Mouse (Mus musculus) cerebellum, adult 18-20 months (tissue): Measurements from ENCODE around the gene Psmd4.
"Not testable (repeated sequence)": the region's sequence is repeated elsewhere in the genome, so short reads cannot be mapped to it uniquely, and the experiment has no call there.

Experiments used
- DNase-seq, 2 experiments: peaks; one replicate each; pipeline ENCODE4 v3.0.0; 2021

The Psmd4 gene

DNA sequence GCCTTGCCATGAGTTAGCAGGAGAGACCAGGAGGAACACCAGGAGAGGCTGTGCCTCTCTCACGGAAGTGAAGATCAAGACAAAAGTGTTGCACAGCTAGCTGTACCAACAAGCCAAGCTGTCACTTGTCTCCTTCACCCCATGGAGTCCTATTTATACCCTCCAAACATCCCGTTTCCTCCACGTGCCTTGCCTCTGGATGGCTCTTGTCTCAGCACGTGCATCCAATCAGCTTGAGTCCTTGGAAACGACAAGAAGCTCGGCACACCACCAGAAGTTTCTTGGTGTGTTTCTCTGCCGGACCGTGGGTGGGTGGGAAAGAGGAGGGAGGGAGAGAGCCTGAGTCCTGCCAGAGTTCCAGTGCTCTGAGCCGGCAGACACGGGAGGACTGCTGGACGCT lies 17.9 kb downstream of the Psmd4 start:
- DNase-seq, result no peak

DNA sequence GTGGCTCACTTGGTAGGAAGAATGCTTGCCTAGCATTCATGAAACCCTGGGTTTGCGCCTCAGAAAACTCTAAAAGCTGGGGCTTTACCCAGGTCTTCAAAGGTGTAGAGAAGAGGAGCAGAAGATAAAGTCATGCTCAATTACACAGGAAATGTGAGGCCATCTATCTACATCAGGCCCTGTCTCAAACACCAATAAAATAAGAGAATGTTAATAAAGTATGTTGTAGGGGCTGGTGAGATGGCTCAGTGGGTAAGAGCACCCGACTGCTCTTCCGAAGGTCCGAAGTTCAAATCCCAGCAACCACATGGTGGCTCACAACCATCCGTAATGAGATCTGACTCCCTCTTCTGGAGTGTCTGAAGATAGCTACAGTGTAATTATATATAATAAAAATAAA lies 21.5 kb downstream of the Psmd4 start:
- DNase-seq, result not testable (repeated sequence)

GRCm38 (mm10) chr3:95018741-95019140 lies 23.7 kb downstream of the Psmd4 start:
- no peak for DNase-seq

- DNase-seq, result no peak
These were observed 25.8 kb downstream of the Psmd4 start for GRCm38 (mm10) chr3:95016532-95017056.

DNA sequence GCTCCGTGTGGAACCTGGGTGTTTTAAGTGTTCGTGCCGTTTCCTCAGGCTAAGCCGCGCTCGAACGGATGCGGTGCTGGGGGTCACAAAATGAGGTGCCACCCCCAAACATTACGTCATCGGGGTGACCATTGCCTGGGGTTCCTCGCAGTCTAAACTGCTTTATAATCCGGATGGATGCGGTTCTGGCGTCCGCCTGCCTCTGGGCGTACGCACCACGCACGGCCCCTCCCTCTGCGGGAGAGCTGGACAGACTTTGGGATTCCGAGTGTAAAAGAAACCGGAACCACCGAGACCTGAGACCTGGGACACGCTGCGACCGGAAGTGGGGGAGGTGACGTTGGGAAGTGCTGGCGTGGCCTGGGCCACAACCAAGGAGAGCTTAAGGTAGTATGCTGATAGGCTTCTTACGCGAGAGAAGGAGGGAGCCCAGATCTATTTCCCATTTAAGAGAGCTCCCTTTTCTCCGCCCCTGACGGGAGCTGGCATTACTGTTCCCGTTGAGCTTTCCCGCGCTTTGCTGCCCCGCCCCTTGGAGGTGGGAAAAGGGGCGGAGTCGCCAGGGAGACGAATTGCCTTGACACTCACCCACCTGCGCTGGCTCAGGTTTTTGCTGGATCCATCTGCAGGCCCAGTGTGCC lies 26.4 kb downstream of the Psmd4 start:
- DNase-seq, result peak; percentile 97

GRCm38 (mm10) chr3:95015337-95015872 lies 27.0 kb downstream of the Psmd4 start, which contains the start of gene Zfp687:
Zfp687 (minus strand) TSS chr3:95015448.
- peak; percentile 99 to 100 for DNase-seq

GRCm38 (mm10) chr3:95014428-95015151 lies 27.8 kb downstream of the Psmd4 start:
- peak; percentile 58 to 67 for DNase-seq

DNA sequence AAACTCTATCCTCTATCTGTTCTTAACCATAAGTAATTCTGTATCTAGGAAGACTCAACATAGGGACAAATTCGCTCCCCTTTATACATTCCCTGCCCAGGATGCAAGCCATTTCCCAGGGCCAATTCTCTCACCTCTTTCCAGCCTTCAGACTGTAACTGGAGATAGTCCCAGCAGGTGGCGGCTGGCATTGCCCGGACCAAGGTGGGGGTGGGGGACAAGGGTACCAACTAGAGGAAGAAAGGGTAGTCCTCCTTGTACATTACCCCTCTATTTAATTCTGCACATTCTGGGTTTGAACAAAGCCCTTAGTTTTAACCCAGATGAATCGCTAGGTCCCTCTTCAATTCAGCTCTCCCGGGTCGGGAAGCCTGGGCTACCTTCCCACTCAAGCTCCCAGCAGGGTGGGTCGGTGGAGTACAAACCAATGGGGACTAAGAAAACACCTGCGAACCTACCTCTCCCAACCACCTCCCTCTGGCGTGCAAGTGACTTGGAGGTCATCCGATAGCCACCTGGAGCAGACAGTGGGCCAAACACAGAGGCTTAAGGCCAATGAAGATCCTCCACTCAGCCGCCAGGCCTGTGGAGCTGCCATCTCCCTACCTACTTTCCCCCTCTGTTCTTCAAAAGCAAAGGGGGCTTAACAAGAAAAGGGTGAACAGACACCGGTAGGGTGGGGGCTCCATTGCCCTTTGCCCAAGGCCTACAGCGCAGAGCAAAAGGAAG lies 28.6 kb downstream of the Psmd4 start:
- DNase-seq, result peak; percentile 69 to 75

DNA sequence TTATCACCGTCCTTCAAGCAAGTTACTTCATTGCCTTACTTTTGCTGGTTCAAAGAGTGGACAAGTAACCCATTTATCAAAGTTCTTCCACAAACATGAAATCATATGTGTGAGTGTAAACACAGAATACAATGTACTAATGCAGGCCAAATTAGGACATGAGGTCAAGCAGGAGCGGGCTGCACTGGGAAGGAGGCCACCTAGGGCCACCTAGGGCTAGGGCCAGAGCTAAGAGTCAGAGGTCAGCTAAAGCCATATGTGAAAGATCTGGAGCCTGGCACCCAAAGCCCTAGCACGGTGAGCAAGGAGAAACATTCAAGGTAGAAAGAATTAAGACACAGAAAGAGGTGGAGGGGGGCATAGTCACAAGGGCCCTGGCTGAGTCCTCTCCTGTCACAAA lies 29.4 kb downstream of the Psmd4 start:
- DNase-seq, result no peak

DNA sequence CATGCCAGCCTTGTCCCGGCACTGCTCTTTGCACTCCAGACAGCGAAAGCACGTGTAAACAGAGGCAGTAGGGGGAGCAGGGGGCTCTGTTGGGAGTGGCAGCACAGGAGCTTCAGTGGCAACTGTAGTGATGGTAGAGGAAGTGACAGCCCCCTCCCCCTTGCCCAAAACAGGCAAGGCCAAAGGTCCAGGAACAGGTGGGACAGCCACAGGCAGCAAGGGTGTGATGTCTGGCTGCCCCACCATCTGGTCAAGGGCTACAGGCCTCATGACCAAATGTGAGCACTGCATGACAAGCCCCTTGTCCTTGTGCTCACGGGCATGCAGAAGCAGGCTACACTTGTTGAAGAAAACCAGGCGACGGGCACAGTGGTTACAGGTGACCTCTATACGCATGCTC lies 32.0 kb downstream of the Psmd4 start:
- DNase-seq, result no peak

GRCm38 (mm10) chr3:95007706-95008105 lies 34.7 kb downstream of the Psmd4 start:
- no peak for DNase-seq

GRCm38 (mm10) chr3:95005651-95006050 lies 36.8 kb downstream of the Psmd4 start:
- no peak for DNase-seq

- DNase-seq, result no peak
These were observed 39.1 kb downstream of the Psmd4 start for GRCm38 (mm10) chr3:95003273-95003672.

DNA sequence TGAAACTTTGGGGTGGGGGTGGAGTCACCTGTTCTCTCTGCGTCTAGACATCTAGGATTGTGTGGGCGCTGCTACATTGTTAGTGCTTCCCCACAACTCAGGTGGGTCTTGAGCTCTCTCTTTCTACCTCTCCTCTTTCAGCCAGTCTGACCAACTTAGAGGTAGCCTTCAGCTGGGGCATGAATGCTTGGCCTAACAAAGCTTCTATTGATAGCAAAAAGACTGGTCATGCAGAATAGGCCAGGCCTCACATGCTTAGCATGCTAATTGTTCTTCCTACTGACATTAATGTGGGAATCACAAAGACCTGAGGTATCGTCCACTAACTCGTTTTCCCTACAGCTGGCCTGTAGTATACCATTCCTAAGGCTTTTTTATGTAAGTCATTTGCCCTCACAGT lies 39.8 kb downstream of the Psmd4 start:
- no peak for DNase-seq

DNA sequence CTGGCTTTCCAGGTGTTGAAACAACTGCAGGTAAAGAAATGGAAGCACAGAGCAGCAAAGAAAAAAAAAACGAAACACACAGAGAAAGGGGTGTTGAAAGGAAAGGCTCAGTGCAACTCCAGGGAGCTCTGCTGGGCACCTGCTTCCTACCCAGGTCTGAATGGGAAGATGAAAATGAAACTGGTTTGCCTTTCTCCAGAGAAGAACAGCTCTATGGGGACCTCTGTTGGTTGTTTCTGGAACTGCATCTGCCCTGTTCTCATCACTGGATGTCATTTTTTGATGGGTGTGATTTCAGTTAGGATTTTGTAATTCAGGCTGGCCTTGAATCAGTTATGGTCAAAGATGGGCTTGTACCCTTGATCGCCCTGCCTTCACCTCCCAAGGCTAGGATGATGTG lies 45.5 kb downstream of the Psmd4 start:
- DNase-seq, result peak; percentile 86 to 87

DNA sequence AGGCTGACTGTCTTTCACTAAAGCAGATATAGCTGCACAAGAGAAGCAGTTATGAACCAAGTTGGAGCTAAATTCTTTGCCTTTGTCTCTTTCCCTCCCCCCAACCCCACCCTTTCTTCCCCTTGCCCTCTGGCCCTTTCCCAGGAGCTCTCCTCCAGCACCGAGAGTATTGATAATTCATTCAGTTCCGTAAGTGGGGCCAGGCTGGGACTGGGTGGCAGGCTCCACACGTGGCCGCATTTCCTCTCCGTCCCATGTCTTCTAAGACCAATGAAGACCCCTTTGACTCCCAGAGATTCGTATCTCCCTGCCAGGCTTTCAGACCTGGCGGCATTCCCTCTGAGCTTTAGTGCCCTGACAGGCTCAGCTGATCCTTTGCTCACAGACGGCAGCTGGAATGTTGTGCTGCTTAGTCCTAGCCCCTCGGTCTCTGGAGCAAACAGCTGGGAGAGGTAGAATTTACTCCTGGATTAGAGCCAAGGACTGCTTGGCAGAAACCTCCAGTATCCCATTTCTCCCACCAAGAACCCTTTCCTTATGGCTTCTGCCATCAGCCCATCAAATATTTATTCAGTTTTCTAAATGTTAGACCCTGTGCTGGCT lies 53.2 kb downstream of the Psmd4 start:
- no peak for DNase-seq

DNA sequence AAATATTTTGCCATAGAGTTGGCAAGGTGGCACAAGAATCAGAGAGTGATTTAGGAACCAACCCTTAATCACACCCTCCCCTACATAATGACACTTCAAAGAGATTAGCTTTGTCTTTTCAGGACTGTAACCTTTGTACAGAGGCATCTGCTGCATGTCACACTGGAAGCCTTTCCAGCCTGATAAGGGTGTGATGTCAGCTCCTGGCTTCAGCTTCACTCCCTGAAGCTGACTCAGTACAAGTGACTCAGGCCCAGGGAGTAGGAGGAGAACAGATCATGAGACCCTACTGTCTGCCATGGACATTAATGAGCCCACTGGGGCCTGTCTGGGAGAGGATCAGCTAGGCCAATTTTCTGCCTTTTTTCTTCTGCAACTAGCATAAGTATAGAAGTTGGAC lies 54.8 kb downstream of the Psmd4 start:
- DNase-seq, result no peak

DNA sequence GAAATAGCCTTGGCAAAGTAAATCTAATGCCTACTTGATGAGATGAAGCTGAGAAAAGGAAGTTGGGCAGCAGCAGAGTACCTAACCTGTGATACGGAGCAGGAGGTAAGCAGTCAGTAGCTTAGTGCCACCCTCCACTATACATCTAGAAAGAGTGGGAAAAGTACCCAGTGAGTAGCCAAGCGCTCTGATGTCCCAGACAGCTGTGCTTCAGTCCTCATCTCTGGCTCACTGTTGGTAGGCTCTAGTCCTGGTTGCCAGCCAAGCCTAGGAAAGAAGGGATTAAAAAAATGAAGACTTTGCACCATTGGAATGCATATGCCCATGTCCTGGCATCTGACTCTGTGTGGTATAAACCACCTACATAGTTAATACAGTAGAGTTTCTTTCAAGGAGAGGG lies 56.9 kb downstream of the Psmd4 start:
- DNase-seq, result no peak

DNA sequence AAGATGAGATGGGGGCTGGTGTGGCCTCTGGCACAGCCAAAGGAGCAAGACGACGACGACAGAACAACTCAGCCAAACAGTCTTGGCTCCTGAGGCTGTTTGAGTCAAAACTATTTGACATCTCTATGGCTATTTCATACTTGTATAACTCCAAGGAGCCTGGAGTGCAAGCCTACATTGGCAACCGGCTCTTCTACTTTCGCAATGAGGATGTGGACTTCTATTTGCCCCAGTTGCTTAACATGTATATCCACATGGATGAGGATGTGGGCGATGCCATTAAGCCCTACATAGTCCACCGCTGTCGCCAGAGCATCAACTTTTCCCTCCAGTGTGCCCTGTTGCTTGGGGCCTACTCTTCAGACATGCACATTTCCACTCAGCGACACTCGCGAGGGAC lies 58.1 kb downstream of the Psmd4 start:
- DNase-seq, result no peak
